8 mouse cellular contexts compared by ENCODE assay signal in the genomic region with DNA sequence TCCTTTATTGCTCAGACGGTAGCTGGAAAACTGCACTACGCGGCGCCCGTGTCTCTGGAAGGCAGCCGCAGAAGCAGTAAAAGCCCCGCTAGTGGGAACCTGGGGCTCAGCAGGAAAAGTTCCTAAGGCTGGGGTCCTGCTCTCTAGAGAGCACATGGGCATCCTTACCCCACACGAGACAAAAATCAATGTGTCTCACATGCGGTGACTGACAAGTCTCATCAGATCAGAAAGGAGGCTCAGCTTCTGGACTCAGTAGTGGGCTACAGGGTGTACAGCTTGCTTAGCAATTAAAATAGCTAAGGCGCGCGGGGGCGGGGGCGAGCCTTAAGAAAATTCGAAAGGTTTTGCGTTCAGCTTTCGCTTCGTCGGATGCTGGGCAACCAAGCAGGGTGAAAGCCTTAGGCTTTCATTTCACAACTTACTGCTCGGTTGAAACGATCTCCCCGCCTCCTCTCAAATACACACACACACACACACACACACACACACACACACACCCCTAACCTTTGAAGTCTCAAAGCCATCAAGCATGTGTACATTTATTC. TPM values are rescaled to one million over a fixed set of nuclear protein-coding genes. Genes with fewer than 3 reads are reported as not detected.
DNase-seq lines count a peak whose midpoint lies in the region; ATAC-seq lines count a peak whose summit lies in the region.

No protein-coding gene starts in this region.

- H3K4me3 ChIP-seq in liver, embryonic 16.5 days (ENCODE audit: low read depth, low read length) = peak overlapping the region; percentile 52
- H3K4me3 ChIP-seq in neural tube, embryonic 15.5 days (replicated peaks) = peak overlapping the region; percentile 49

- H3K9ac ChIP-seq in liver, embryonic 16.5 days (ENCODE audit: low read depth, low read length) = no peak overlapping the region
- H3K9ac ChIP-seq in neural tube, embryonic 15.5 days (replicated peaks) = no peak overlapping the region

- H3K9me3 ChIP-seq in liver, embryonic 16.5 days (replicated peaks; ENCODE audit: control insufficient read depth, low read length) = no peaks in the 10 kb centered on the region
- H3K9me3 ChIP-seq in neural tube, embryonic 15.5 days (replicated peaks) = no peaks in the 10 kb centered on the region

- H3K36me3 ChIP-seq in liver, embryonic 16.5 days (ENCODE audit: control insufficient read depth, insufficient read depth) = no peaks in the 10 kb centered on the region
- no peaks in the 10 kb centered on the region for H3K36me3 ChIP-seq in neural tube, embryonic 15.5 days

- under 1% methylated on average over 22 of the region's 22 CpGs for WGBS in liver, embryonic 16.5 days (ENCODE audit: insufficient replicate concordance)
- under 1% methylated on average over 22 of the region's 22 CpGs for WGBS in neural tube, embryonic 15.5 days

- no peak overlapping the region for H3K27ac ChIP-seq in liver, embryonic 16.5 days (ENCODE audit: low read length)
- peak overlapping the region; percentile 67; the same call in 1 of the 2 replicates for H3K27ac ChIP-seq in neural tube, embryonic 15.5 days (replicated peaks)

- peaks cover 74% of the 10 kb centered on the region for H3K27me3 ChIP-seq in liver, embryonic 16.5 days (ENCODE audit: control insufficient read depth, insufficient read depth, low read depth, low read length)
- H3K27me3 ChIP-seq in neural tube, embryonic 15.5 days (replicated peaks) = peaks cover 79% of the 10 kb centered on the region

- H3K4me1 ChIP-seq in liver, embryonic 16.5 days (ENCODE audit: control insufficient read depth, low read depth, low read length) = peaks cover 5% of the 10 kb centered on the region
- peaks cover 30% of the 10 kb centered on the region for H3K4me1 ChIP-seq in neural tube, embryonic 15.5 days

- DNase-seq in ovary, postnatal 36 days (ENCODE audit: low spot score) = peak; percentile 42
- DNase-seq in ovary, adult 18-20 months (ENCODE audit: low spot score) = no peak
- DNase-seq in embryo, embryonic 10.5 days (ENCODE audit: low spot score) = peak; percentile 75
- DNase-seq in heart, adult 9 months (ENCODE audit: low spot score in 2 of 2) = peak; percentile 63
- peak; percentile 71 for DNase-seq in kidney, adult 18-20 months

- peak overlapping the region; percentile 66 for H3K4me2 ChIP-seq in liver, embryonic 16.5 days (ENCODE audit: low read depth, low read length)
- H3K4me2 ChIP-seq in neural tube, embryonic 15.5 days = peak overlapping the region; percentile 86

- ATAC-seq in liver, embryonic 16.5 days (ENCODE audit: low read depth) = no peak
- no peak for ATAC-seq in neural tube, embryonic 15.5 days (ENCODE audit: low FRiP score)
- no peak for ATAC-seq in frontal cortex, adult (ENCODE audit: low TSS enrichment)

RNA-seq across cellular contexts. Expression of a gene that starts 40.7 kb away (rescaled TPM):
- 0.98 and 1.0 TPM in 2 replicates for polyA plus RNA-seq in liver, embryonic 16.5 days (2015; fragmentation: Nextera tagmentation; extraction: Ambion mirVana)
- 5.2 and 5.5 TPM in 2 replicates for polyA plus RNA-seq in neural tube, embryonic 15.5 days (2015; fragmentation: Nextera tagmentation; extraction: Ambion mirVana)
